Mouse (Mus musculus) layer of hippocampus, postnatal 14 days (tissue): Measurements from ENCODE around the gene Gm21761. TPM values are rescaled to one million over a fixed set of nuclear protein-coding genes. Genes with fewer than 3 reads are reported as not detected.

Source experiments
- total RNA-seq, 2 experiments: library from RNA; stranded (reverse); gene quantifications; 2 replicates each; pipeline ENCODE4 v1.2.3; 2021

Gene Gm21761
- total RNA-seq, 2 experiments from 2014 or later, result not detected

Other genes starting within 250 kb of the Gm21761 start
- 100 to 1,000 TPM; 424 to 503 TPM for gene Hmgcs1, start 238.9 kb downstream of the Gm21761 start, total RNA-seq
- gene Nim1k, start 173.4 kb downstream of the Gm21761 start, total RNA-seq, result 10 to 100 TPM; 12.5 to 13.5 TPM
- 10 to 100 TPM; 40.3 to 41.1 TPM for gene Zfp131, start 138.4 kb downstream of the Gm21761 start, total RNA-seq
- gene AF067063, start 99.1 kb downstream of the Gm21761 start, total RNA-seq, result not detected
- gene D13Ertd608e, start 93.3 kb downstream of the Gm21761 start, total RNA-seq, result not detected
- not detected for gene Tcstv1, start 34.5 kb downstream of the Gm21761 start, total RNA-seq
- gene B020031M17Rik, start 21.5 kb upstream of the Gm21761 start, total RNA-seq, result not detected
- not detected for gene Gm36079, start 97.7 kb upstream of the Gm21761 start, total RNA-seq
- gene Gm21188, start 122.9 kb upstream of the Gm21761 start, total RNA-seq, result not detected
- gene Gm20767, start 211.0 kb upstream of the Gm21761 start, total RNA-seq, result not detected
- gene Gm21818, start 243.2 kb upstream of the Gm21761 start, total RNA-seq, result not detected